Mouse (Mus musculus): ENCODE results near the gene Pdxp. TPM values are rescaled to one million over a fixed set of nuclear protein-coding genes. Genes with fewer than 3 reads are reported as not detected.

Gene Pdxp
- polyA plus RNA-seq, 1 experiment from 2014 or later = 1.9 TPM

GRCm38 (mm10) chr15:78880432-78880831, 33.3 kb upstream of the Pdxp start:
- TF ChIP-seq EP300 (IDR thresholded peaks at IDR 0.05; ENCODE audit: low read depth) (no peak), CTCF (IDR thresholded peaks at IDR 0.05; ENCODE audit: low read depth) (no peak)
- Histone ChIP-seq H3K9ac (replicated peaks) (no peak overlapping the region), H3K27me3 (ENCODE audit: insufficient read depth, low read length) (no peaks in the 10 kb centered on the region), H3K4me1 (ENCODE audit: insufficient read depth) (peaks cover 26% of the 10 kb centered on the region), H3K9me3 (ENCODE audit: low read length) (no peaks in the 10 kb centered on the region), H3K4me2 (ENCODE audit: low read depth, low read length) (no peak overlapping the region), H3K27ac (ENCODE audit: low read depth) (no peak overlapping the region), H3K36me3 (replicated peaks; ENCODE audit: insufficient read depth, low read length) (peaks cover 42% of the 10 kb centered on the region), H3K4me3 (ENCODE audit: low read depth, low read length) (no peak overlapping the region)
- ATAC-seq (no peak), DNase-seq (no peak)
- 95% methylated on average over 8 of the region's 8 CpGs for WGBS (ENCODE audit: insufficient replicate concordance)

- TF ChIP-seq CTCF (IDR thresholded peaks at IDR 0.05; ENCODE audit: low read depth) = 0 out of 2 replicates have a peak, but pooled peaks have one; percentile 23
- no peak for TF ChIP-seq EP300 (IDR thresholded peaks at IDR 0.05; ENCODE audit: low read depth)
- DNase-seq = no peak
- H3K4me1 ChIP-seq (ENCODE audit: insufficient read depth) = peaks cover 15% of the 10 kb centered on the region
- H3K4me3 ChIP-seq (ENCODE audit: low read depth, low read length) = no peak overlapping the region
- no peak overlapping the region for H3K4me2 ChIP-seq (ENCODE audit: low read depth, low read length)
- H3K36me3 ChIP-seq (replicated peaks; ENCODE audit: insufficient read depth, low read length) = peaks cover 53% of the 10 kb centered on the region
- WGBS (ENCODE audit: insufficient replicate concordance) = 83% methylated on average over 3 of the region's 3 CpGs
- no peak overlapping the region for H3K27ac ChIP-seq (ENCODE audit: low read depth)
- ATAC-seq = no peak
- no peaks in the 10 kb centered on the region for H3K9me3 ChIP-seq (ENCODE audit: low read length)
- no peak overlapping the region for H3K9ac ChIP-seq (replicated peaks)
- no peaks in the 10 kb centered on the region for H3K27me3 ChIP-seq (ENCODE audit: insufficient read depth, low read length)
These were observed 31.9 kb upstream of the Pdxp start for GRCm38 (mm10) chr15:78881828-78882227.

GRCm38 (mm10) chr15:78889401-78889853, 24.3 kb upstream of the Pdxp start:
- Histone ChIP-seq H3K4me1 (ENCODE audit: insufficient read depth) (peaks cover 16% of the 10 kb centered on the region), H3K36me3 (replicated peaks; ENCODE audit: insufficient read depth, low read length) (peaks cover 62% of the 10 kb centered on the region), H3K9me3 (ENCODE audit: low read length) (no peaks in the 10 kb centered on the region), H3K4me2 (ENCODE audit: low read depth, low read length) (no peak overlapping the region), H3K4me3 (ENCODE audit: low read depth, low read length) (no peak overlapping the region), H3K27me3 (ENCODE audit: insufficient read depth, low read length) (no peaks in the 10 kb centered on the region), H3K9ac (replicated peaks) (no peak overlapping the region), H3K27ac (ENCODE audit: low read depth) (no peak overlapping the region)
- ATAC-seq (peak; percentile 24; the same call in 1 of the 2 replicates), DNase-seq (peak; percentile 50)
- TF ChIP-seq EP300 (IDR thresholded peaks at IDR 0.05; ENCODE audit: low read depth) (no peak), CTCF (IDR thresholded peaks at IDR 0.05; ENCODE audit: low read depth) (no peak)
- 46% methylated on average over 13 of the region's 13 CpGs for WGBS (ENCODE audit: insufficient replicate concordance)

GRCm38 (mm10) chr15:78892440-78892839, 21.3 kb upstream of the Pdxp start:
- no peaks in the 10 kb centered on the region for H3K9me3 ChIP-seq (ENCODE audit: low read length)
- peaks cover 47% of the 10 kb centered on the region for H3K4me1 ChIP-seq (ENCODE audit: insufficient read depth)
- H3K36me3 ChIP-seq (replicated peaks; ENCODE audit: insufficient read depth, low read length) = peaks cover 37% of the 10 kb centered on the region
- 63% methylated on average over 7 of the region's 7 CpGs for WGBS (ENCODE audit: insufficient replicate concordance)
- DNase-seq (no peak), ATAC-seq (no peak)
- H3K27ac ChIP-seq (ENCODE audit: low read depth) = no peak overlapping the region
- H3K4me3 ChIP-seq (ENCODE audit: low read depth, low read length) = no peak overlapping the region
- no peak for TF ChIP-seq CTCF (IDR thresholded peaks at IDR 0.05; ENCODE audit: low read depth)
- no peak for TF ChIP-seq EP300 (IDR thresholded peaks at IDR 0.05; ENCODE audit: low read depth)
- no peak overlapping the region for H3K4me2 ChIP-seq (ENCODE audit: low read depth, low read length)
- no peak overlapping the region for H3K9ac ChIP-seq (replicated peaks)
- H3K27me3 ChIP-seq (ENCODE audit: insufficient read depth, low read length) = no peaks in the 10 kb centered on the region

- Histone ChIP-seq H3K27me3 (ENCODE audit: insufficient read depth, low read length) (no peaks in the 10 kb centered on the region), H3K4me2 (ENCODE audit: low read depth, low read length) (peak overlapping the region; percentile 55), H3K36me3 (replicated peaks; ENCODE audit: insufficient read depth, low read length) (peaks cover 21% of the 10 kb centered on the region), H3K9me3 (ENCODE audit: low read length) (no peaks in the 10 kb centered on the region), H3K4me3 (ENCODE audit: low read depth, low read length) (no peak overlapping the region), H3K4me1 (ENCODE audit: insufficient read depth) (peaks cover 57% of the 10 kb centered on the region), H3K9ac (replicated peaks) (peak overlapping the region; percentile 26; the same call in 1 of the 2 replicates), H3K27ac (ENCODE audit: low read depth) (peak overlapping the region; percentile 72)
- DNase-seq = peak; percentile 42
- peak; percentile 8; the same call in 1 of the 2 replicates for ATAC-seq
- 40% methylated on average over 12 of the region's 13 CpGs for WGBS (ENCODE audit: insufficient replicate concordance)
- TF ChIP-seq CTCF (IDR thresholded peaks at IDR 0.05; ENCODE audit: low read depth) (no peak), EP300 (IDR thresholded peaks at IDR 0.05; ENCODE audit: low read depth) (no peak)
These were observed 19.0 kb upstream of the Pdxp start for GRCm38 (mm10) chr15:78894726-78895125.

- WGBS (ENCODE audit: insufficient replicate concordance) = 30% methylated on average over 2 of the region's 2 CpGs
- H3K36me3 ChIP-seq (replicated peaks; ENCODE audit: insufficient read depth, low read length) = peaks cover 19% of the 10 kb centered on the region
- H3K4me1 ChIP-seq (ENCODE audit: insufficient read depth) = peaks cover 66% of the 10 kb centered on the region
- no peak overlapping the region for H3K4me3 ChIP-seq (ENCODE audit: low read depth, low read length)
- peak overlapping the region; percentile 27; the same call in 1 of the 2 replicates for H3K4me2 ChIP-seq (ENCODE audit: low read depth, low read length)
- 0 out of 2 replicates have a peak overlapping the region, but pooled peaks have one; percentile 49 for H3K27ac ChIP-seq (ENCODE audit: low read depth)
- H3K9ac ChIP-seq (replicated peaks) = 0 out of 2 replicates have a peak overlapping the region, but pooled peaks have one; percentile 16
- H3K9me3 ChIP-seq (ENCODE audit: low read length) = no peaks in the 10 kb centered on the region
- DNase-seq (peak; percentile 41), ATAC-seq (no peak)
- TF ChIP-seq EP300 (IDR thresholded peaks at IDR 0.05; ENCODE audit: low read depth) (no peak), CTCF (IDR thresholded peaks at IDR 0.05; ENCODE audit: low read depth) (no peak)
- no peaks in the 10 kb centered on the region for H3K27me3 ChIP-seq (ENCODE audit: insufficient read depth, low read length)
These were observed 18.0 kb upstream of the Pdxp start for GRCm38 (mm10) chr15:78895741-78896140.

Data from liver, postnatal 0 days (tissue).